Mouse (Mus musculus) lung, embryonic 14.5 days (tissue): ENCODE data around the gene Vps36. TPM values are rescaled to one million over a fixed set of nuclear protein-coding genes. Genes with fewer than 3 reads are reported as not detected.
A peak's percentile ranks its signal among the peaks of the same experiment; 100 is the strongest.

Source experiments
- ATAC-seq: fragments of 200-750 bp; cut with Nextera tagmentation; 2 replicates; pipeline ENCODE4 v1.8.0; 2017; ENCODE audit warnings: mild to moderate bottlenecking, moderate TSS enrichment, moderate library complexity; ENCODE audit not compliant: insufficient read depth
- DNase-seq: peaks from one replicate; pipeline ENCODE4 v3.0.0-alpha.2; 2015
- H3K27ac ChIP-seq: fragments of 300-500 bp; sonication (generic); 2 replicates; pipeline ENCODE4 v1.5.1; 2014; ENCODE audit warnings: low read depth, mild to moderate bottlenecking, moderate library complexity
- H3K27me3 ChIP-seq: fragments of 300-500 bp; sonication (generic); 2 replicates; pipeline ENCODE4 v1.6.1; 2014; ENCODE audit warnings: low read length, control low read depth; ENCODE audit not compliant: insufficient read depth
- H3K36me3 ChIP-seq: fragments of 300-500 bp; sonication (generic); 2 replicates; pipeline ENCODE4 v1.6.1; 2014; ENCODE audit warnings: control low read depth; ENCODE audit not compliant: insufficient read depth
- H3K4me1 ChIP-seq: fragments of 300-500 bp; sonication (generic); 2 replicates; pipeline ENCODE4 v1.6.1; 2014; ENCODE audit warnings: antibody characterized with exemption, control low read depth; ENCODE audit not compliant: insufficient read depth
- H3K4me2 ChIP-seq: fragments of 300-500 bp; sonication (generic); 2 replicates; pipeline ENCODE4 v1.6.1; 2014; ENCODE audit warnings: mild to moderate bottlenecking
- H3K4me3 ChIP-seq: fragments of 300-500 bp; sonication (generic); 2 replicates; pipeline ENCODE4 v1.5.1; 2014; ENCODE audit warnings: low read depth, low read length
- H3K9ac ChIP-seq: fragments of 300-500 bp; sonication (generic); 2 replicates; pipeline ENCODE4 v1.6.1; 2014
- H3K9me3 ChIP-seq: fragments of 300-500 bp; sonication (generic); 2 replicates; pipeline ENCODE4 v1.6.1; 2016; ENCODE audit warnings: low read depth, low read length, control low read depth
- CTCF ChIP-seq: IDR thresholded peaks from 2 replicates; pipeline ENCODE4 v1.5.1; 2016; ENCODE audit warnings: antibody characterized with exemption, low read depth
- WGBS: fragments of 180-500 bp; shearing (Covaris S2); extraction: QIAGEN DNeasy Blood & Tissue Kit; methylation state at CpG from one replicate; pipeline ENCODE4 v1.1.7; 2014; 5-methylcytosine and 5-hydroxymethylcytosine counted together
- polyA plus RNA-seq: library from polyadenylated mRNA; unstranded; fragments of >200 nt; fragmentation: Nextera tagmentation; extraction: Ambion mirVana; gene quantifications from 2 replicates; pipeline ENCODE4 v1.2.1, GENCODE M21; 2014

The Vps36 gene
- polyA plus RNA-seq, 1 experiment from 2014 or later, result 55.6 TPM

DNA sequence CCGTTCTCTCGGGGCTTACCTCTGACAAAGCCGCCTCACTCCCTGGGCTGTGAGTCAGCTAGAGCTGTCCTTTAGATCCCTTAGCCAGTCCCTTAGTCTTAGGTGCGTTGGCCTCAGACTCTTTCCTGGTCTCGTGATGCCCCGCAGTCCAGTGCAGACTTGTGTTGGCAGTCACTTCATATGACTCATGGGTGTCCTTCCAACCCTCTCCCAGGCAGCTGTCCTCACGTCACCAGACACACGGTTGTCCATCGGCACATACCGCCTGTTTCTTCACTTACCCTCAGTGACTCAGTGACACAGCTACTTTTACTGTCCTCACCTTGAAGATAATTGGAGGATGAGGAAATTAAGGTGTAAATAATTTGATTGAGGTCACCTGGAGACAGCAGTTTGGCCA is 22.2 kb downstream of the Vps36 start:
- 94% methylated on average over 10 of the region's 10 CpGs for WGBS

DNA sequence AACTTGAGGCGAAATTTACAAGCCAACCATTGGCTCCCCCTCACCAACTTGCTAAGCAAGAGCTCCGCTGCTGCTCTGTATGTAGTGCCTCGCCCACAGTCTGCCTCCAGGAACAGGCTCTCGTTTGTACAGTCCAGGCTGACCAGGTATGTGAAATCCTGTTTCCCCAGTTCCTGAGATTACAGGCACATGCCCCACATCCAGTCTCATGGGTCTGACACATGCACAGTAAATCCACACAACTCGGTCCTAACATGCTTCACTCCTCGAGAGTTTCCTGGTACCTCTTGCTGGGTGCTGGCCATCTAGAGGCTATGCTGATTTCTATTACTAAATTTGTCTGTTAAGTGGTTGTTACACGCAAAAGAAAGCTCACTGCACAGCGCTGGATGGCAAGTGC is 33.8 kb downstream of the Vps36 start:
- ATAC-seq, result 0 out of 2 replicates have a peak, but pooled peaks have one; percentile 30
- H3K9me3 ChIP-seq, result no peaks in the 10 kb centered on the region
- WGBS, result 46% methylated on average over 8 of the region's 8 CpGs

More for the DNA sequence above, 22.2 kb downstream of the Vps36 start:
- no peak overlapping the region for H3K4me2 ChIP-seq
- no peak overlapping the region for H3K27ac ChIP-seq
- H3K27me3 ChIP-seq, result no peaks in the 10 kb centered on the region
- H3K9me3 ChIP-seq, result no peaks in the 10 kb centered on the region
- ATAC-seq (no peak), DNase-seq (no peak)
- H3K4me1 ChIP-seq, result no peaks in the 10 kb centered on the region
- no peak for TF ChIP-seq CTCF
- H3K4me3 ChIP-seq, result no peak overlapping the region
- no peak overlapping the region for H3K9ac ChIP-seq
- H3K36me3 ChIP-seq, result peaks cover 80% of the 10 kb centered on the region

DNA sequence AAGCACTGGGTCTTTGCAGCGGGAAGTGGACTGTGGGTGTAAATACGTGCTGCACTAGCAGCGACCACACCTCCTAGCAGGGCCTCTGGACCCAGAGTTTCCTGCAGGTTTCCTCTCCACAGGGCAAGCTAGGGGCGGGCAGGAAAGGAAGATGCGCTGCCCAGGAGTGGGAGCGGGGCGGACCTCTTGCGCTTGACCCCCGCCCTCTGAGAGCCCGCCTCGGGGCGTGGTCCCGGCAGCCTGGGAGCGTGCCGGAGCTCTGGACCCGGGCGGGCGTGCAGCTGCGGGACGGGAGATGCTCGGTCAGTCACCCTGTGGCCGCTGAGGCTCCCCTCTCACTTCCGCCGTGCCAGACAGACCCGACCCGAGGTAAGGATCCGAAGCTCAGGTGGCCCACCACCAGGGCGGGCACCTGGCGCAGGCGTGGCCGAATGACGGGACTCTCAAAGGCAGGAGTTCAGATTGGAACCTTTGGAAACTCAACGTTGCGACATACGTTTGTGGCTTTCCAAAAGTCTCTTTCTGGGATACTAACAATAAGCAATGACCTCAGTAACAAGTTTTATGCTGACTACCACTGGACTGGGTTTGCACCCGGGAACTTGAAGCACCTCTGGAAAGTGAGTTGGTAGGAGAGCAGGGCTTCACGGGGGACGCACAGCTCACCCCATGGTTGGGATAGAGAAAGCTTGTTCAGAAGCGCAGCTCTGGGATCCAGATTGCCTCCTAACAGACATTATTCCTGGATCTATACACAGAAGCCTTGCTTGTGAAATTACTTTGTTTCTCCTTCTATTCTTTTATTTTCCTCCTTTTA is 34.7 kb downstream of the Vps36 start, which contains the start of gene Thsd1:
Gene Thsd1, plus strand, starts transcription at position 253 of the 817 bp plus-strand sequence.
- no peaks in the 10 kb centered on the region for H3K4me1 ChIP-seq
- H3K9me3 ChIP-seq, result no peaks in the 10 kb centered on the region
- H3K36me3 ChIP-seq, result 0 out of 2 replicates have a peak, but pooled peaks cover 3% of the 10 kb centered on the region
- peak within 1 kb of the TSS; percentile 36 for H3K27ac ChIP-seq
- peak within 1 kb of the TSS; percentile 56 for H3K4me3 ChIP-seq
- peak; percentile 89 for ATAC-seq
- no peaks in the 10 kb centered on the region for H3K27me3 ChIP-seq
- peak; percentile 83 for DNase-seq
- peak within 1 kb of the TSS; percentile 54 for H3K9ac ChIP-seq
- TF ChIP-seq CTCF, result no peak
- peak within 1 kb of the TSS; percentile 90 for H3K4me2 ChIP-seq
- under 1% methylated on average over 39 of the region's 39 CpGs for WGBS

More for the DNA sequence above, 33.8 kb downstream of the Vps36 start:
- no peak for TF ChIP-seq CTCF
- Histone ChIP-seq H3K9ac (no peak overlapping the region), H3K4me3 (no peak overlapping the region), H3K27me3 (no peaks in the 10 kb centered on the region), H3K4me2 (peak overlapping the region; percentile 90; the same call in 1 of the 2 replicates), H3K4me1 (no peaks in the 10 kb centered on the region), H3K27ac (peak overlapping the region; percentile 36; the same call in 1 of the 2 replicates), H3K36me3 (0 out of 2 replicates have a peak, but pooled peaks cover 4% of the 10 kb centered on the region)
- DNase-seq, result peak; percentile 6

DNA sequence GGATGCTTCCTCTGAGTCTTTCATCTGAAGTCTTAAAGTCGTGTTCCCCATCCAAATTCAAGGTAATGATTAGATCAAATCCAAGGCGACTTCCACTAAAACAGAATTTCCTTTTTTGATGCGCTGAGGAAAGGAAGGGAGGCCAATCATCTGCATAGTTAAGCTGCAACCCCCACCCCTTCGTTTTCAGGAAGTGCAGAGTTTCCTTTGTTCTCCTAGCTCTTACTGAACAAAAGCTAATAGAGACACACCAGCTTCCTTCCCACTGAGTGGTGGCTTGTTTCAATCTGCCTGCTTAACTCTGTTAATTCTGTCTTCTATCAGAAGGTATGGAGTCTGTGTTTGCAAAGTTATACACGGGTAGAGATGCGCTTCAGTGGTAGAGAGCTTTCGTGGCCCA is 36.0 kb downstream of the Vps36 start:
- 0 out of 2 replicates have a peak overlapping the region, but pooled peaks have one; percentile 10 for H3K9ac ChIP-seq
- H3K4me1 ChIP-seq, result no peaks in the 10 kb centered on the region
- no peak for TF ChIP-seq CTCF
- peak overlapping the region; percentile 56 for H3K4me3 ChIP-seq
- no peaks in the 10 kb centered on the region for H3K27me3 ChIP-seq
- 38% methylated on average over 7 of the region's 7 CpGs for WGBS
- DNase-seq (peak; percentile 49), ATAC-seq (no peak)
- no peak overlapping the region for H3K27ac ChIP-seq
- 0 out of 2 replicates have a peak, but pooled peaks cover 1% of the 10 kb centered on the region for H3K36me3 ChIP-seq
- H3K4me2 ChIP-seq, result peak overlapping the region; percentile 90
- no peaks in the 10 kb centered on the region for H3K9me3 ChIP-seq

- H3K27me3 ChIP-seq, result no peaks in the 10 kb centered on the region
- peaks cover 4% of the 10 kb centered on the region; the same call in 1 of the 2 replicates for H3K36me3 ChIP-seq
- DNase-seq, result no peak
- H3K4me2 ChIP-seq, result no peak overlapping the region
- ATAC-seq, result no peak
- no peak for TF ChIP-seq CTCF
- H3K4me3 ChIP-seq, result no peak overlapping the region
- no peaks in the 10 kb centered on the region for H3K9me3 ChIP-seq
- no peak overlapping the region for H3K27ac ChIP-seq
- WGBS, result 88% methylated on average over 9 of the region's 9 CpGs
- no peaks in the 10 kb centered on the region for H3K4me1 ChIP-seq
- no peak overlapping the region for H3K9ac ChIP-seq
These were observed 50.4 kb downstream of the Vps36 start for GRCm38 (mm10) chr8:22242986-22243385.

DNA sequence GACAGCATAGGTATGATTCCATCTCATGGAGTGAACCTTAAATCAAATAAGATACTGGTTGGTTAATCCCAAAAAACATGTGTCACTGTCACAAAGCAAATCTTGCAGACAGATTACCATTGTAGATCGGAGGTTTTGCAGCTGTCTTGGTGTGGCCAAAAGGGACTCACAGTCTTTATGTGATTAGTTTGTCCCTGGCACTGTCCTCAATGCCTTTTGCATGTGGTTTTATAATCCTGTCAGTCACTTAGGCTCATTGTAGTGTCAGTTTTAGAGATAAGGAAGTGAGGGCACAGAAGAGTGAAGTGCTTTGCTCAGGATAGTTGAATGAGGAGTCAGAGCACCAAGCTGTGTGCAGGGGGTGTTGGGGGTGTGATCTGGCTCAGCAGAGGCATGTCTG is 53.1 kb downstream of the Vps36 start:
- TF ChIP-seq CTCF, result no peak
- peaks cover 4% of the 10 kb centered on the region; the same call in 1 of the 2 replicates for H3K36me3 ChIP-seq
- H3K4me3 ChIP-seq, result no peak overlapping the region
- no peak overlapping the region for H3K4me2 ChIP-seq
- no peak overlapping the region for H3K9ac ChIP-seq
- no peak for DNase-seq
- no peak for ATAC-seq
- H3K4me1 ChIP-seq, result no peaks in the 10 kb centered on the region
- H3K27me3 ChIP-seq, result no peaks in the 10 kb centered on the region
- 42% methylated on average over 1 of the region's 1 CpGs for WGBS
- H3K9me3 ChIP-seq, result no peaks in the 10 kb centered on the region
- H3K27ac ChIP-seq, result no peak overlapping the region

- Histone ChIP-seq H3K9me3 (no peaks in the 10 kb centered on the region), H3K27me3 (no peaks in the 10 kb centered on the region), H3K4me1 (no peaks in the 10 kb centered on the region), H3K36me3 (peaks cover 2% of the 10 kb centered on the region; the same call in 1 of the 2 replicates), H3K4me2 (no peak overlapping the region), H3K9ac (no peak overlapping the region), H3K4me3 (no peak overlapping the region), H3K27ac (no peak overlapping the region)
- DNase-seq, result no peak
- 89% methylated on average over 12 of the region's 12 CpGs for WGBS
- TF ChIP-seq CTCF, result no peak
- ATAC-seq, result no peak
These were observed 55.3 kb downstream of the Vps36 start for GRCm38 (mm10) chr8:22247956-22248355.
